Mouse (Mus musculus): ENCODE results near the gene Vmn1r1. TPM values are rescaled to one million over a fixed set of nuclear protein-coding genes. Genes with fewer than 3 reads are reported as not detected.
A peak's percentile ranks its signal among the peaks of the same experiment; 100 is the strongest.

Vmn1r1 gene
- polyA plus RNA-seq, 1 experiment from 2014 or later = not detected

GRCm38 (mm10) chr1:182157734-182158133 is 6.6 kb downstream of the Vmn1r1 start:
- Histone ChIP-seq H3K4me3 (no peak overlapping the region), H3K27ac (no peak overlapping the region), H3K27me3 (no peaks in the 10 kb centered on the region), H3K36me3 (ENCODE audit: poor library complexity, severe bottlenecking) (no peaks in the 10 kb centered on the region), H3K4me2 (no peak overlapping the region), H3K9me3 (replicated peaks) (no peaks in the 10 kb centered on the region; the same call in 1 of the 2 replicates), H3K4me1 (no peaks in the 10 kb centered on the region), H3K9ac (no peak overlapping the region)
- WGBS = 72% methylated on average over 4 of the region's 4 CpGs
- ATAC-seq = no peak

GRCm38 (mm10) chr1:182149966-182150365 is 14.3 kb downstream of the Vmn1r1 start:
- no peak for ATAC-seq
- Histone ChIP-seq H3K9me3 (replicated peaks) (no peaks in the 10 kb centered on the region; the same call in 1 of the 2 replicates), H3K4me3 (no peak overlapping the region), H3K27ac (no peak overlapping the region), H3K4me1 (no peaks in the 10 kb centered on the region), H3K9ac (no peak overlapping the region), H3K27me3 (no peaks in the 10 kb centered on the region), H3K4me2 (no peak overlapping the region), H3K36me3 (ENCODE audit: poor library complexity, severe bottlenecking) (no peaks in the 10 kb centered on the region)
- 86% methylated on average over 2 of the region's 2 CpGs for WGBS

GRCm38 (mm10) chr1:182148864-182149514 is 15.3 kb downstream of the Vmn1r1 start:
- H3K4me3 ChIP-seq = no peak overlapping the region
- 76% methylated on average over 7 of the region's 7 CpGs for WGBS
- no peaks in the 10 kb centered on the region for H3K27me3 ChIP-seq
- no peak overlapping the region for H3K9ac ChIP-seq
- no peak overlapping the region for H3K4me2 ChIP-seq
- H3K4me1 ChIP-seq = no peaks in the 10 kb centered on the region
- no peak for ATAC-seq
- H3K36me3 ChIP-seq (ENCODE audit: poor library complexity, severe bottlenecking) = no peaks in the 10 kb centered on the region
- H3K27ac ChIP-seq = no peak overlapping the region
- H3K9me3 ChIP-seq (replicated peaks) = no peaks in the 10 kb centered on the region; the same call in 1 of the 2 replicates

GRCm38 (mm10) chr1:182145546-182145945 is 18.7 kb downstream of the Vmn1r1 start:
- WGBS = 37% methylated on average over 5 of the region's 5 CpGs
- no peaks in the 10 kb centered on the region; the same call in 1 of the 2 replicates for H3K9me3 ChIP-seq (replicated peaks)
- no peak for ATAC-seq

GRCm38 (mm10) chr1:182143288-182143687 is 21.0 kb downstream of the Vmn1r1 start:
- Histone ChIP-seq H3K4me3 (no peak overlapping the region), H3K9me3 (replicated peaks) (no peaks in the 10 kb centered on the region), H3K4me1 (0 out of 2 replicates have a peak, but pooled peaks cover 5% of the 10 kb centered on the region), H3K9ac (no peak overlapping the region), H3K36me3 (ENCODE audit: poor library complexity, severe bottlenecking) (no peaks in the 10 kb centered on the region), H3K27ac (no peak overlapping the region), H3K4me2 (no peak overlapping the region), H3K27me3 (0 out of 2 replicates have a peak, but pooled peaks cover 4% of the 10 kb centered on the region)
- 68% methylated on average over 8 of the region's 8 CpGs for WGBS
- ATAC-seq = no peak

More at GRCm38 (mm10) chr1:182145546-182145945, 18.7 kb downstream of the Vmn1r1 start:
- Histone ChIP-seq H3K4me2 (no peak overlapping the region), H3K4me3 (no peak overlapping the region), H3K36me3 (ENCODE audit: poor library complexity, severe bottlenecking) (no peaks in the 10 kb centered on the region), H3K9ac (no peak overlapping the region), H3K27ac (no peak overlapping the region), H3K4me1 (no peaks in the 10 kb centered on the region), H3K27me3 (0 out of 2 replicates have a peak, but pooled peaks cover 4% of the 10 kb centered on the region)

- Histone ChIP-seq H3K36me3 (ENCODE audit: poor library complexity, severe bottlenecking) (no peaks in the 10 kb centered on the region), H3K9me3 (replicated peaks) (no peaks in the 10 kb centered on the region), H3K4me2 (no peak overlapping the region), H3K4me3 (no peak overlapping the region), H3K9ac (no peak overlapping the region), H3K27ac (no peak overlapping the region), H3K27me3 (0 out of 2 replicates have a peak, but pooled peaks cover 4% of the 10 kb centered on the region), H3K4me1 (0 out of 2 replicates have a peak, but pooled peaks cover 5% of the 10 kb centered on the region)
- ATAC-seq = no peak
- 97% methylated on average over 13 of the region's 13 CpGs for WGBS
Observed at GRCm38 (mm10) chr1:182142725-182143124, 21.6 kb downstream of the Vmn1r1 start.

DNA sequence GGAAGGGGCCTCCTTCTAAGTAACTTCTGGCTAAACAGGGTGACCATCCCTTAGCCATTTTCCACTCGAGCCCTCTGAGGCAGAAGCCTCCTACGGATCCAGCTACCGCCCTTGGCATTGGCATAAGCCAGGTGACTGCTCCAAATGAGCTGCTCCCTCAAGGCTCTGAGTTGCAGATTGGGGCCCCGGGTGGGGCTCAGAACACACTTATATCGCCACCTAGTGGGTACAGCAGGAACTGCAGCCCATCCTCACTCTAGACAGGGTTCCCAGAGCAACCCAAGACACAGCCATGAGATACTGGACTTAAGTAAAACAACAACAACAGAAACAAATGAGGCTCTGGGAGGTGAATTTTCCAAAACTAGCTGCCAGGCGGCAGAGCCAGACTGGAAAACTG is 23.9 kb downstream of the Vmn1r1 start:
- 0 out of 2 replicates have a peak, but pooled peaks cover 5% of the 10 kb centered on the region for H3K4me1 ChIP-seq
- 2% methylated on average over 6 of the region's 6 CpGs for WGBS

GRCm38 (mm10) chr1:182139937-182140336 is 24.3 kb downstream of the Vmn1r1 start:
- 42% methylated on average over 9 of the region's 9 CpGs for WGBS
- H3K27me3 ChIP-seq = 0 out of 2 replicates have a peak, but pooled peaks cover 4% of the 10 kb centered on the region
- H3K9me3 ChIP-seq (replicated peaks) = no peaks in the 10 kb centered on the region
- H3K4me3 ChIP-seq = no peak overlapping the region
- no peak overlapping the region for H3K27ac ChIP-seq
- 0 out of 2 replicates have a peak, but pooled peaks cover 5% of the 10 kb centered on the region for H3K4me1 ChIP-seq
- no peaks in the 10 kb centered on the region for H3K36me3 ChIP-seq (ENCODE audit: poor library complexity, severe bottlenecking)
- H3K9ac ChIP-seq = no peak overlapping the region
- H3K4me2 ChIP-seq = peak overlapping the region; percentile 23; the same call in 1 of the 2 replicates
- 0 out of 2 replicates have a peak, but pooled peaks have one; percentile 36 for ATAC-seq

More for the DNA sequence above, 23.9 kb downstream of the Vmn1r1 start:
- peak; percentile 83 for ATAC-seq
- H3K9me3 ChIP-seq (replicated peaks) = no peaks in the 10 kb centered on the region
- H3K9ac ChIP-seq = no peak overlapping the region
- no peaks in the 10 kb centered on the region for H3K36me3 ChIP-seq (ENCODE audit: poor library complexity, severe bottlenecking)
- H3K4me2 ChIP-seq = peak overlapping the region; percentile 23; the same call in 1 of the 2 replicates
- H3K27ac ChIP-seq = no peak overlapping the region
- H3K4me3 ChIP-seq = no peak overlapping the region
- 0 out of 2 replicates have a peak, but pooled peaks cover 4% of the 10 kb centered on the region for H3K27me3 ChIP-seq

DNA sequence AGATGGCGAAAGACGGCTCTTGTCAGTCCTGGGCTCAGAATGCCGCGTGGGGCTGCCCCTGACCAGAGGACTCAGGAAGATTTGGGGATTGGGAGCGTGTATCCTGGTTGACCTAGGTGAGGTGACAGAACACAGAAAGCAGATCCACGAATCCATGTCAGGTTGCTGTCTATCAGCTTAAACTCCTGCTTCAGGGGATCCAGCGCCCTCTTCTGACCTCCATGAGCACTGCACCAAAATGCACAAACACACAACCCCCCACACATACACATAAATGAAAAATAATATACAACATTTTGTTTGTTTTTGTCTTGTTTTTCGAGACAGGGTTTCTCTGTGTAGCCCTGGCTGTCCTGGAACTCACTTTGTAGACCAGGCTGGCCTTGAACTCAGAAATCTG is 26.1 kb downstream of the Vmn1r1 start:
- H3K27me3 ChIP-seq = no peaks in the 10 kb centered on the region
- H3K27ac ChIP-seq = no peak overlapping the region
- ATAC-seq = no peak
- no peaks in the 10 kb centered on the region for H3K36me3 ChIP-seq (ENCODE audit: poor library complexity, severe bottlenecking)
- H3K9me3 ChIP-seq (replicated peaks) = no peaks in the 10 kb centered on the region
- H3K4me1 ChIP-seq = 0 out of 2 replicates have a peak, but pooled peaks cover 5% of the 10 kb centered on the region
- H3K9ac ChIP-seq = no peak overlapping the region
- H3K4me3 ChIP-seq = no peak overlapping the region
- H3K4me2 ChIP-seq = no peak overlapping the region
- WGBS = 82% methylated on average over 8 of the region's 8 CpGs

- Histone ChIP-seq H3K4me1 (0 out of 2 replicates have a peak, but pooled peaks cover 5% of the 10 kb centered on the region), H3K9ac (no peak overlapping the region), H3K27ac (no peak overlapping the region), H3K36me3 (ENCODE audit: poor library complexity, severe bottlenecking) (peaks cover 4% of the 10 kb centered on the region; the same call in 1 of the 2 replicates), H3K4me2 (no peak overlapping the region), H3K9me3 (replicated peaks) (no peaks in the 10 kb centered on the region), H3K27me3 (no peaks in the 10 kb centered on the region), H3K4me3 (no peak overlapping the region)
- ATAC-seq = no peak
- WGBS = 64% methylated on average over 28 of the region's 28 CpGs
Observed at GRCm38 (mm10) chr1:182137204-182138125, 26.8 kb downstream of the Vmn1r1 start.

GRCm38 (mm10) chr1:182130830-182131229 is 33.5 kb downstream of the Vmn1r1 start:
- ATAC-seq = no peak
- peaks cover 28% of the 10 kb centered on the region for H3K36me3 ChIP-seq (ENCODE audit: poor library complexity, severe bottlenecking)
- no peak overlapping the region for H3K9ac ChIP-seq
- 50% methylated on average over 2 of the region's 2 CpGs for WGBS
- no peaks in the 10 kb centered on the region for H3K9me3 ChIP-seq (replicated peaks)
- peaks cover 7% of the 10 kb centered on the region for H3K4me1 ChIP-seq
- no peak overlapping the region for H3K27ac ChIP-seq
- no peak overlapping the region for H3K4me2 ChIP-seq
- H3K4me3 ChIP-seq = no peak overlapping the region
- no peaks in the 10 kb centered on the region for H3K27me3 ChIP-seq
